Mouse (Mus musculus): ENCODE measurements around the gene Skint8. TPM values are rescaled to one million over a fixed set of nuclear protein-coding genes. Genes with fewer than 3 reads are reported as not detected.
A peak's percentile ranks its signal among the peaks of the same experiment; 100 is the strongest.
"Not testable (repeated sequence)": the region's sequence is repeated elsewhere in the genome, so short reads cannot be mapped to it uniquely, and the experiment has no call there.

Gene Skint8
- polyA plus RNA-seq (2015; fragmentation: Nextera tagmentation; extraction: Ambion mirVana), result 0.24 TPM in 1 of 2 replicates, not detected in the other

- Histone ChIP-seq H3K27me3 (no peaks in the 10 kb centered on the region), H3K4me3 (no peak within 1 kb of the TSS), H3K36me3 (no peaks in the 10 kb centered on the region), H3K4me1 (replicated peaks) (no peaks in the 10 kb centered on the region), H3K4me2 (no peak within 1 kb of the TSS), H3K9ac (no peak within 1 kb of the TSS), H3K9me3 (replicated peaks) (no peaks in the 10 kb centered on the region), H3K27ac (no peak within 1 kb of the TSS)
- WGBS, result 69% methylated on average over 1 of the region's 1 CpGs
- ATAC-seq (replicated peaks; ENCODE audit: insufficient number of reproducible peaks, insufficient read depth, low FRiP score, low read depth), result no peak
These were observed at the start of gene Skint8 for GRCm38 (mm10) chr4:111919092-111919491. Gene Skint8 (plus strand): TSS chr4:111919392.

GRCm38 (mm10) chr4:111880112-111880875, 38.9 kb upstream of the Skint8 start:
- 40% methylated on average over 4 of the region's 4 CpGs for WGBS

DNA sequence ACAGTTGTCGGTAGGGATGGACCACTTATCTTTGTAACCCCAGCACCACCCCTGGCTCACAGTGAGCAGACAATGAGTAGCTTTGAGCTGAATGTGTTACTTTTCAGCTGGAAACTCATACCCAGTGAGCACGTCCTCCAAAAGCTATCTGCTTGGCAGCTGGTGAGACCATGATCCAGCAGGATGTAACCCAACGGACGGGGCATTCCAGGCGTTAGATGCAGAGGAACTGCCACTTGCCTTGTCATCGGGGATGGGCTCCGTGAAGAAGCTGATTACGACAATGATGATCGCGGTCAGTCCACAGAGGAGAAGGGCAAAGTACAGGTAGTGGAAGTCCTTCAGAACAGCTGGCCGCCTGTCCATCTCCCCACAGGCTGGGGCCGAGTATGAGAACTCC, 35.6 kb upstream of the Skint8 start:
- Histone ChIP-seq H3K4me3 (no peak overlapping the region), H3K27me3 (no peaks in the 10 kb centered on the region), H3K9ac (no peak overlapping the region), H3K27ac (no peak overlapping the region), H3K4me2 (no peak overlapping the region), H3K4me1 (replicated peaks) (no peaks in the 10 kb centered on the region; the same call in 1 of the 2 replicates), H3K9me3 (replicated peaks) (no peaks in the 10 kb centered on the region), H3K36me3 (no peaks in the 10 kb centered on the region)
- 80% methylated on average over 12 of the region's 12 CpGs for WGBS
- ATAC-seq (replicated peaks; ENCODE audit: insufficient number of reproducible peaks, insufficient read depth, low FRiP score, low read depth), result no peak

More at GRCm38 (mm10) chr4:111880112-111880875, 38.9 kb upstream of the Skint8 start:
- Histone ChIP-seq H3K27me3 (no peaks in the 10 kb centered on the region), H3K9ac (no peak overlapping the region), H3K4me2 (no peak overlapping the region), H3K27ac (peak overlapping the region; percentile 44; the same call in 1 of the 2 replicates), H3K4me1 (replicated peaks) (no peaks in the 10 kb centered on the region), H3K4me3 (no peak overlapping the region), H3K9me3 (replicated peaks) (no peaks in the 10 kb centered on the region), H3K36me3 (no peaks in the 10 kb centered on the region)
- ATAC-seq (replicated peaks; ENCODE audit: insufficient number of reproducible peaks, insufficient read depth, low FRiP score, low read depth), result no peak; the same call in 1 of the 2 replicates

- Histone ChIP-seq H3K4me2 (peak overlapping the region; percentile 61), H3K9ac (no peak overlapping the region), H3K4me1 (replicated peaks) (no peaks in the 10 kb centered on the region; the same call in 1 of the 2 replicates), H3K27ac (no peak overlapping the region), H3K36me3 (no peaks in the 10 kb centered on the region), H3K9me3 (replicated peaks) (no peaks in the 10 kb centered on the region), H3K4me3 (peak overlapping the region; percentile 29), H3K27me3 (no peaks in the 10 kb centered on the region)
- no peak; the same call in 1 of the 2 replicates for ATAC-seq (replicated peaks; ENCODE audit: insufficient number of reproducible peaks, insufficient read depth, low FRiP score, low read depth)
- WGBS, result 5% methylated on average over 7 of the region's 7 CpGs
These were observed 33.2 kb upstream of the Skint8 start for GRCm38 (mm10) chr4:111886018-111886417.

GRCm38 (mm10) chr4:111886607-111887006, 32.6 kb upstream of the Skint8 start:
- WGBS, result 25% methylated on average over 4 of the region's 4 CpGs
- no peak overlapping the region for H3K4me3 ChIP-seq
- ATAC-seq (replicated peaks; ENCODE audit: insufficient number of reproducible peaks, insufficient read depth, low FRiP score, low read depth), result no peak

GRCm38 (mm10) chr4:111892138-111892537, 27.1 kb upstream of the Skint8 start:
- Histone ChIP-seq H3K4me1 (replicated peaks) (no peaks in the 10 kb centered on the region), H3K4me2 (no peak overlapping the region), H3K4me3 (no peak overlapping the region), H3K9ac (no peak overlapping the region), H3K27ac (no peak overlapping the region), H3K27me3 (no peaks in the 10 kb centered on the region), H3K9me3 (replicated peaks) (no peaks in the 10 kb centered on the region), H3K36me3 (no peaks in the 10 kb centered on the region)
- ATAC-seq (replicated peaks; ENCODE audit: insufficient number of reproducible peaks, insufficient read depth, low FRiP score, low read depth), result no peak

More at GRCm38 (mm10) chr4:111886607-111887006, 32.6 kb upstream of the Skint8 start:
- Histone ChIP-seq H3K36me3 (no peaks in the 10 kb centered on the region), H3K4me1 (replicated peaks) (no peaks in the 10 kb centered on the region; the same call in 1 of the 2 replicates), H3K4me2 (peak overlapping the region; percentile 61; the same call in 1 of the 2 replicates), H3K9me3 (replicated peaks) (no peaks in the 10 kb centered on the region), H3K27ac (no peak overlapping the region), H3K27me3 (no peaks in the 10 kb centered on the region), H3K9ac (no peak overlapping the region)

- Histone ChIP-seq H3K9me3 (replicated peaks) (no peaks in the 10 kb centered on the region), H3K4me3 (no peak overlapping the region), H3K36me3 (no peaks in the 10 kb centered on the region), H3K4me2 (no peak overlapping the region), H3K4me1 (replicated peaks) (no peaks in the 10 kb centered on the region), H3K27ac (no peak overlapping the region), H3K27me3 (no peaks in the 10 kb centered on the region), H3K9ac (no peak overlapping the region)
- WGBS, result 23% methylated on average over 1 of the region's 1 CpGs
- ATAC-seq (replicated peaks; ENCODE audit: insufficient number of reproducible peaks, insufficient read depth, low FRiP score, low read depth), result no peak
These were observed 21.4 kb upstream of the Skint8 start for GRCm38 (mm10) chr4:111897755-111898154.

DNA sequence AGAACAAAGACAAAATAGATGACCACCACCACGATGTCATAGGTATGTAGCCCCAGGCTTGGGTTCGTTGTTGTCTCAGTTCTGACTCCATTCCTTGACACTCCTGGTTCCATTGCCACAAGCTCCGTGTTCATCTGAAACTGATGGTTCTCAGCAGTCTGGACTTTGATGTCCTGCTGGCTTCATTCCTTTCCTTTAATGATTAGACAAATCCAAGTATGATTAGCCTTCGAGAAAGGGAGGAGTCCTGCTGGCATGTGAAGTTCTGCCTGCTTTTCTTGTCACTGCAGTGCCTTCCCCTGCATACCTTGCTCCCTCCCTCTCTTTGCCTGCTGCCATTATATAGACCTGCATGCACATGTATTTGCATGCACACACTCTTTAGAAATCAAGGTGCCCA, 20.6 kb upstream of the Skint8 start:
- no peak overlapping the region for H3K27ac ChIP-seq
- H3K36me3 ChIP-seq, result no peaks in the 10 kb centered on the region
- H3K4me1 ChIP-seq (replicated peaks), result no peaks in the 10 kb centered on the region
- H3K27me3 ChIP-seq, result no peaks in the 10 kb centered on the region
- no peaks in the 10 kb centered on the region for H3K9me3 ChIP-seq (replicated peaks)
- no peak overlapping the region for H3K9ac ChIP-seq
- no peak for ATAC-seq (replicated peaks; ENCODE audit: insufficient number of reproducible peaks, insufficient read depth, low FRiP score, low read depth)
- WGBS, result 61% methylated on average over 4 of the region's 4 CpGs
- no peak overlapping the region for H3K4me2 ChIP-seq
- no peak overlapping the region for H3K4me3 ChIP-seq

DNA sequence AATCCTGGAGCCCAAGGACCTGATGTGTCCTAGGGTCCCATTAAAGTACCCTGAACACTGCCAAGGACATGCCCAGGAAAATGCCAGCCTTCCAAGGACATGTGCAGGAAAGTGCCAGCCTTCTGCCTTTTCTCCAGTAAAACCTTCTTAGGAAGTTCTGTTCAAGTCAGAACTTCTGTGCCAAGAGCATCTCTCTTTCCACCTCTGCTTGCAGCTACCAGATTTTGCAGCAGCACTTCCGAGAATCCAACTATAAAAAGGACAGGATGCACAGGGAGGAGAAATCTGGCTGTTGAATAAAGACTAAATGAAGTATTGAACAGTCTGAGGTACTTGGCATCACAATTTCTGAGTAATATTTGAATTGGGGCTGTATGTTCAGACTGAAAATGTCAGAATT, 18.7 kb upstream of the Skint8 start:
- H3K9ac ChIP-seq; H3K36me3 ChIP-seq; H3K4me1 ChIP-seq (replicated peaks); H3K27ac ChIP-seq; H3K4me3 ChIP-seq; H3K4me2 ChIP-seq; H3K9me3 ChIP-seq (replicated peaks); ATAC-seq (replicated peaks; ENCODE audit: insufficient number of reproducible peaks, insufficient read depth, low FRiP score, low read depth); H3K27me3 ChIP-seq: not testable (repeated sequence)
- WGBS, result 66% methylated on average over 1 of the region's 1 CpGs

DNA sequence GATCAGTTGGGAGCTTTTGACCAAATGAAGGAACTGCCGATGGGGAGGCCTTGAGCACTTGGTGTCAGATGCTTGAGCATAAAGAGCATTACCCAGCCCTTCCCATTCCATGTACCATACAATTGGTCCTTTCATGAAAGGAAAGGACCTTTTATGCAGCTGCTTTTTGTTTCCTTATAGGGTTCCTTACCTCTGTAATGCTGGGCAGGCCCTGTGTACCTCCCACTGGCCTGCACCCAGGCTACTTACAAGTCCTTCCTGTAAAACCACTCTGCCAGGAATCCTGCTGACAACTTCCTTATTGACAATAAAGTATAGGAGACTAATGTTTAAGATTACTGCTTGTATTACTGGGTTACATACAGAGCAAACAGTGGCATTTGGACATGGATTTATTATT, 17.7 kb upstream of the Skint8 start:
- H3K27me3 ChIP-seq, result no peaks in the 10 kb centered on the region
- H3K4me1 ChIP-seq (replicated peaks), result no peaks in the 10 kb centered on the region
- H3K27ac ChIP-seq, result no peak overlapping the region
- no peak overlapping the region for H3K4me3 ChIP-seq
- H3K4me2 ChIP-seq, result no peak overlapping the region
- no peak for ATAC-seq (replicated peaks; ENCODE audit: insufficient number of reproducible peaks, insufficient read depth, low FRiP score, low read depth)
- H3K36me3 ChIP-seq, result no peaks in the 10 kb centered on the region
- H3K9ac ChIP-seq, result no peak overlapping the region
- WGBS, result 85% methylated on average over 1 of the region's 1 CpGs
- H3K9me3 ChIP-seq (replicated peaks), result no peaks in the 10 kb centered on the region

GRCm38 (mm10) chr4:111902775-111903174, 16.4 kb upstream of the Skint8 start, which contains the start of gene Slc5a9:
Gene Slc5a9 (minus strand): TSS chr4:111902918.
- Histone ChIP-seq H3K27me3 (no peaks in the 10 kb centered on the region), H3K4me2 (no peak within 1 kb of the TSS), H3K9ac (no peak within 1 kb of the TSS), H3K4me1 (replicated peaks) (no peaks in the 10 kb centered on the region), H3K27ac (no peak within 1 kb of the TSS), H3K4me3 (no peak within 1 kb of the TSS), H3K36me3 (no peaks in the 10 kb centered on the region), H3K9me3 (replicated peaks) (no peaks in the 10 kb centered on the region)
- no peak for ATAC-seq (replicated peaks; ENCODE audit: insufficient number of reproducible peaks, insufficient read depth, low FRiP score, low read depth)

DNA sequence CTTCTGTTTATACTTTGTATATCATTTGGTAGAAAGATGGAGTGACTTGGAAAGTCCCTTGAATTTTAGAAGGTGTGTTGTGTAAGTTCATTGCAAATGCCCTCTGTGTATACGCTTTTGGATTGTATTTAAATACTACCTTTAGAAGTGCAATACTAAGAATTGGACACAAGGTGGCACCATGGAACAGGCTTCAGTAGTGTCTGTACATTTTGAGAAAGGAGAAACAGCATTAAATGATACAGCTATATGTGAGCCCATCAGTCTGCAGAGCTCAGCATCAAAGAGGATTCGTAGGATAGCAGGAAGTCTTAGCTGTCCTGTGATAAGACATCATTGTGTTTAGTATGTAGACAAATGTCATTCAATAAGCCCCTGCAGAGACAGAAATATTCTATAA, 11.3 kb upstream of the Skint8 start:
- Histone ChIP-seq H3K4me2 (no peak overlapping the region), H3K9ac (no peak overlapping the region), H3K27me3 (no peaks in the 10 kb centered on the region), H3K27ac (no peak overlapping the region), H3K9me3 (replicated peaks) (no peaks in the 10 kb centered on the region), H3K36me3 (no peaks in the 10 kb centered on the region), H3K4me1 (replicated peaks) (no peaks in the 10 kb centered on the region), H3K4me3 (no peak overlapping the region)
- 35% methylated on average over 2 of the region's 2 CpGs for WGBS
- no peak for ATAC-seq (replicated peaks; ENCODE audit: insufficient number of reproducible peaks, insufficient read depth, low FRiP score, low read depth)

Measured in heart, embryonic 15.5 days (tissue).